In the genomic region with DNA sequence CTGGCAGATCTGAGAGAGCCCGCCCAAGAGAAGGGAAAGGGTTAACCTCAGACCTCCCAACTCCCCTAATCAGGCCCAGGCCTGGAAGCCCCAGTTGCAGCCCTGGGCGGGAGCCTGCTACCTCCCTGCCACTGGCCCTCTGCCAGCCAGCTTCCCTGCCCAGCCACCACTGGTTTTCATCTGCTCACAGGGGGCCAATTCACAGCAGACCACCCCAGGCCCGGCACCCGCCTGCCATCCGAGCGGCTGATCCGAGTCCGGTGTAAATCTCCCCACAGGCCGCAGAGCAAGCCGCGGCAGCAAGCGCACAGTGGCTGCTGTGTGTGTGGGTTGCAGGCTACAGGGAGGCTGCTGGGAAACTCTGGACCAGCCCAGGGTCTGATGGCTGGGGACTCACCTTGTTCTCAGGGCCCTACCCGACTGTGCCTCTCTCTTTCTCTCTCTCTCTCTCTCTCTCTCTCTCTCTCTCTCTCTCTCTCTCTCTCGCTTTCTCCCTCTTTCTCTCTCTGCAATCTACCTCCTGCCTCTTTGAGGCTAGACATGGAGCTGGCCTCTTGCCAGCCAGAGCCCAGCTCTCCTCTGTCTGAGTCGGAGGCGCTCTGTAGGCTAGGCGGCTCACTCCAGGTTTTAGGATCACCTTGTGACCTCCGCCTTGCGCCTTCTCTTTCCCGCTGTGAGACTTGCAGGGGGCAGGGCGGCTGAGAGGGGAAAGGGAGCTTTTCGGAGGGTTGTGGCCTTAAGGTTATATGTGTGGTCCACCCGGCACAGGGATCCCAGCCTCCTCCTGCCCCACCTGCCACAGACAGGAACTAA, we compare ENCODE assay signal across 8 mouse cellular contexts. TPM values are rescaled to one million over a fixed set of nuclear protein-coding genes. Genes with fewer than 3 reads are reported as not detected.
DNase-seq lines count a peak whose midpoint lies in the region; ATAC-seq and TF ChIP-seq lines count a peak whose summit lies in the region.

No protein-coding gene starts in this region.

- WGBS in heart, embryonic 11.5 days (ENCODE audit: insufficient replicate concordance): 4% methylated on average over 22 of the region's 23 CpGs
- WGBS in forebrain, postnatal 0 days: 8% methylated on average over 23 of the region's 23 CpGs
- 33% methylated on average over 22 of the region's 23 CpGs for WGBS in liver, embryonic 16.5 days (ENCODE audit: insufficient replicate concordance)

- no peak for ATAC-seq in heart, embryonic 11.5 days (replicated peaks; ENCODE audit: insufficient number of reproducible peaks, low FRiP score, low TSS enrichment)
- 0 out of 2 replicates have a peak, but pooled peaks have one; percentile 25 for ATAC-seq in forebrain, postnatal 0 days
- peak; percentile 23; the same call in 1 of the 2 replicates for ATAC-seq in liver, embryonic 16.5 days (ENCODE audit: low read depth)

- no peaks in the 10 kb centered on the region for H3K36me3 ChIP-seq in heart, embryonic 11.5 days (ENCODE audit: control insufficient read depth, insufficient read depth, low read length)
- H3K36me3 ChIP-seq in forebrain, postnatal 0 days (ENCODE audit: insufficient read depth): no peaks in the 10 kb centered on the region
- H3K36me3 ChIP-seq in liver, embryonic 16.5 days (ENCODE audit: control insufficient read depth, insufficient read depth): no peaks in the 10 kb centered on the region

- H3K9ac ChIP-seq in heart, embryonic 11.5 days (ENCODE audit: low read depth, low read length): peak overlapping the region; percentile 52; the same call in 1 of the 2 replicates
- H3K9ac ChIP-seq in forebrain, postnatal 0 days: no peak overlapping the region
- no peak overlapping the region for H3K9ac ChIP-seq in liver, embryonic 16.5 days (ENCODE audit: low read depth, low read length)

- H3K4me2 ChIP-seq in heart, embryonic 11.5 days: peak overlapping the region; percentile 56
- H3K4me2 ChIP-seq in forebrain, postnatal 0 days (ENCODE audit: low read depth): no peak overlapping the region
- no peak overlapping the region for H3K4me2 ChIP-seq in liver, embryonic 16.5 days (ENCODE audit: low read depth, low read length)

- H3K9me3 ChIP-seq in heart, embryonic 11.5 days (replicated peaks; ENCODE audit: control insufficient read depth, low read length): no peaks in the 10 kb centered on the region
- H3K9me3 ChIP-seq in forebrain, postnatal 0 days (ENCODE audit: low read length): no peaks in the 10 kb centered on the region
- H3K9me3 ChIP-seq in liver, embryonic 16.5 days (replicated peaks; ENCODE audit: control insufficient read depth, low read length): no peaks in the 10 kb centered on the region

- no peak for TF ChIP-seq CTCF in forebrain, postnatal 0 days (IDR thresholded peaks at IDR 0.05; ENCODE audit: low read depth)

- H3K4me3 ChIP-seq in heart, embryonic 11.5 days (ENCODE audit: low read depth, low read length): peak overlapping the region; percentile 9; the same call in 1 of the 2 replicates
- no peak overlapping the region for H3K4me3 ChIP-seq in forebrain, postnatal 0 days (ENCODE audit: low read depth, low read length)
- no peak overlapping the region for H3K4me3 ChIP-seq in liver, embryonic 16.5 days (ENCODE audit: low read depth, low read length)

- H3K4me1 ChIP-seq in heart, embryonic 11.5 days (ENCODE audit: control insufficient read depth, insufficient read depth, low read length): peaks cover 26% of the 10 kb centered on the region
- 0 out of 2 replicates have a peak, but pooled peaks cover 2% of the 10 kb centered on the region for H3K4me1 ChIP-seq in forebrain, postnatal 0 days (ENCODE audit: insufficient read depth)
- peaks cover 32% of the 10 kb centered on the region for H3K4me1 ChIP-seq in liver, embryonic 16.5 days (ENCODE audit: control insufficient read depth, low read depth, low read length)

- DNase-seq in heart, adult 11 months: no peak
- peak; percentile 76 for DNase-seq in MN1 (ENCODE audit: low spot score)
- DNase-seq in forebrain, postnatal 0 days: no peak
- no peak for DNase-seq in ovary, postnatal 36 days (ENCODE audit: low spot score)
- DNase-seq in cerebellum, adult 11-12 months: no peak
- DNase-seq in urinary bladder, postnatal 10 days (ENCODE audit: low spot score): no peak

- H3K27me3 ChIP-seq in heart, embryonic 11.5 days (ENCODE audit: control insufficient read depth, insufficient read depth, low read length): peaks cover 74% of the 10 kb centered on the region
- H3K27me3 ChIP-seq in forebrain, postnatal 0 days (ENCODE audit: insufficient read depth, low read length): peaks cover 11% of the 10 kb centered on the region
- H3K27me3 ChIP-seq in liver, embryonic 16.5 days (ENCODE audit: control insufficient read depth, insufficient read depth, low read depth, low read length): peaks cover 17% of the 10 kb centered on the region

- no peak overlapping the region for H3K27ac ChIP-seq in heart, embryonic 11.5 days (ENCODE audit: low read depth, low read length)
- H3K27ac ChIP-seq in forebrain, postnatal 0 days (ENCODE audit: low read depth, low read length): no peak overlapping the region
- H3K27ac ChIP-seq in liver, embryonic 16.5 days (ENCODE audit: low read length): no peak overlapping the region

RNA-seq across cellular contexts. Expression of gene Runx3, which starts 46.2 kb away (rescaled TPM):
- 0.06 TPM in 1 of 2 replicates, not detected in the other for polyA plus RNA-seq in heart, embryonic 11.5 days (2014; fragmentation: Nextera tagmentation; extraction: Ambion mirVana)
- not detected in 2 replicates for total RNA-seq in forebrain, postnatal 0 days (2014; rRNA removed)
- not detected in 2 replicates for polyA plus RNA-seq in forebrain, postnatal 0 days (2015; fragmentation: Nextera tagmentation; extraction: Ambion mirVana)
- polyA plus RNA-seq in liver, embryonic 16.5 days (2015; fragmentation: Nextera tagmentation; extraction: Ambion mirVana): 0.60 and 0.61 TPM in 2 replicates
